Mouse (Mus musculus): ENCODE data around the gene Ppox. TPM values are rescaled to one million over a fixed set of nuclear protein-coding genes. Genes with fewer than 3 reads are reported as not detected.

Ppox gene
- total and polyA plus RNA-seq, 3 experiments: 9.7 to 31.4 (median 12.0) TPM

- Histone ChIP-seq H3K36me3 (ENCODE audit: control insufficient read depth, insufficient read depth, low read length) (no peaks in the 10 kb centered on the region), H3K79me2 (replicated peaks; ENCODE audit: control insufficient read depth, insufficient read depth, low read length) (peaks cover 3% of the 10 kb centered on the region), H3K27me3 (ENCODE audit: control insufficient read depth, insufficient read depth, low read length) (no peaks in the 10 kb centered on the region), H3K4me3 (no peak overlapping the region), H3K27ac (no peak overlapping the region), H3K4me1 (ENCODE audit: control insufficient read depth, insufficient read depth, low read length) (peaks cover 6% of the 10 kb centered on the region), H3K9ac (ENCODE audit: low read depth, low read length) (no peak overlapping the region)
- TF ChIP-seq EP300 (IDR thresholded peaks at IDR 0.05; ENCODE audit: insufficient read depth, low read depth, low read length) (no peak), CTCF (IDR thresholded peaks at IDR 0.05) (no peak), POLR2A (IDR thresholded peaks at IDR 0.05; ENCODE audit: insufficient read depth, low read depth, low read length) (no peak)
- DNase-seq: no peak
- intact Hi-C loops (cut with DNase I): no loop called here
- 53% methylated on average over 1 of the region's 1 CpGs for WGBS
Measured at GRCm38 (mm10) chr1:171268341-171268740, 12.6 kb downstream of the Ppox start.

- TF ChIP-seq POLR2A (IDR thresholded peaks at IDR 0.05; ENCODE audit: insufficient read depth, low read depth, low read length): no peak
- Histone ChIP-seq H3K27ac (no peak overlapping the region), H3K79me2 (replicated peaks; ENCODE audit: control insufficient read depth, insufficient read depth, low read length) (peaks cover 3% of the 10 kb centered on the region), H3K27me3 (ENCODE audit: control insufficient read depth, insufficient read depth, low read length) (no peaks in the 10 kb centered on the region), H3K36me3 (ENCODE audit: control insufficient read depth, insufficient read depth, low read length) (peaks cover 4% of the 10 kb centered on the region; the same call in 1 of the 2 replicates), H3K4me3 (no peak overlapping the region), H3K9ac (ENCODE audit: low read depth, low read length) (no peak overlapping the region), H3K4me1 (ENCODE audit: control insufficient read depth, insufficient read depth, low read length) (peaks cover 9% of the 10 kb centered on the region)
- no peak for DNase-seq
- intact Hi-C loops (cut with DNase I): no loop called here
- WGBS: 35% methylated on average over 4 of the region's 4 CpGs
Measured at GRCm38 (mm10) chr1:171265971-171266744, 14.8 kb downstream of the Ppox start.

GRCm38 (mm10) chr1:171263666-171264461 lies 17.1 kb downstream of the Ppox start:
- H3K9ac ChIP-seq (ENCODE audit: low read depth, low read length): no peak overlapping the region
- H3K36me3 ChIP-seq (ENCODE audit: control insufficient read depth, insufficient read depth, low read length): peaks cover 4% of the 10 kb centered on the region; the same call in 1 of the 2 replicates

GRCm38 (mm10) chr1:171263185-171263611 lies 17.8 kb downstream of the Ppox start:
- Histone ChIP-seq H3K27me3 (ENCODE audit: control insufficient read depth, insufficient read depth, low read length) (no peaks in the 10 kb centered on the region), H3K36me3 (ENCODE audit: control insufficient read depth, insufficient read depth, low read length) (peaks cover 4% of the 10 kb centered on the region; the same call in 1 of the 2 replicates), H3K27ac (peak overlapping the region; percentile 76), H3K4me3 (no peak overlapping the region), H3K4me1 (ENCODE audit: control insufficient read depth, insufficient read depth, low read length) (peaks cover 6% of the 10 kb centered on the region), H3K79me2 (replicated peaks; ENCODE audit: control insufficient read depth, insufficient read depth, low read length) (no peaks in the 10 kb centered on the region), H3K9ac (ENCODE audit: low read depth, low read length) (no peak overlapping the region)
- WGBS: 0% methylated on average over 2 of the region's 2 CpGs
- no peak for TF ChIP-seq POLR2A (IDR thresholded peaks at IDR 0.05; ENCODE audit: insufficient read depth, low read depth, low read length)
- no peak for TF ChIP-seq CTCF (IDR thresholded peaks at IDR 0.05)
- no peak for TF ChIP-seq EP300 (IDR thresholded peaks at IDR 0.05; ENCODE audit: insufficient read depth, low read depth, low read length)
- intact Hi-C loops (cut with DNase I): no loop called here
- DNase-seq: no peak

More at GRCm38 (mm10) chr1:171263666-171264461, 17.1 kb downstream of the Ppox start:
- H3K4me1 ChIP-seq (ENCODE audit: control insufficient read depth, insufficient read depth, low read length): peaks cover 6% of the 10 kb centered on the region
- no peaks in the 10 kb centered on the region for H3K27me3 ChIP-seq (ENCODE audit: control insufficient read depth, insufficient read depth, low read length)
- DNase-seq: no peak
- 71% methylated on average over 3 of the region's 3 CpGs for WGBS
- peak overlapping the region; percentile 76 for H3K27ac ChIP-seq
- intact Hi-C loops (cut with DNase I): no loop called here
- no peak overlapping the region for H3K4me3 ChIP-seq
- H3K79me2 ChIP-seq (replicated peaks; ENCODE audit: control insufficient read depth, insufficient read depth, low read length): no peaks in the 10 kb centered on the region
- TF ChIP-seq EP300 (IDR thresholded peaks at IDR 0.05; ENCODE audit: insufficient read depth, low read depth, low read length) (no peak), POLR2A (IDR thresholded peaks at IDR 0.05; ENCODE audit: insufficient read depth, low read depth, low read length) (no peak), CTCF (IDR thresholded peaks at IDR 0.05) (peak; percentile 27)

- H3K4me3 ChIP-seq: peak overlapping the region; percentile 31; the same call in 1 of the 2 replicates
- no peaks in the 10 kb centered on the region for H3K79me2 ChIP-seq (replicated peaks; ENCODE audit: control insufficient read depth, insufficient read depth, low read length)
- WGBS: 0% methylated on average over 8 of the region's 8 CpGs
- peak overlapping the region; percentile 76 for H3K27ac ChIP-seq
- 0 out of 2 replicates have a peak, but pooled peaks have one; percentile 25 for TF ChIP-seq POLR2A (IDR thresholded peaks at IDR 0.05; ENCODE audit: insufficient read depth, low read depth, low read length)
- no peak for TF ChIP-seq CTCF (IDR thresholded peaks at IDR 0.05)
- TF ChIP-seq EP300 (IDR thresholded peaks at IDR 0.05; ENCODE audit: insufficient read depth, low read depth, low read length): 0 out of 2 replicates have a peak, but pooled peaks have one; percentile 20
- peaks cover 6% of the 10 kb centered on the region for H3K4me1 ChIP-seq (ENCODE audit: control insufficient read depth, insufficient read depth, low read length)
- peak overlapping the region; percentile 51 for H3K9ac ChIP-seq (ENCODE audit: low read depth, low read length)
- no peaks in the 10 kb centered on the region for H3K27me3 ChIP-seq (ENCODE audit: control insufficient read depth, insufficient read depth, low read length)
- peak; percentile 71 to 79 for DNase-seq
- H3K36me3 ChIP-seq (ENCODE audit: control insufficient read depth, insufficient read depth, low read length): peaks cover 4% of the 10 kb centered on the region; the same call in 1 of the 2 replicates
- intact Hi-C loops (cut with DNase I): no loop called here
Measured at GRCm38 (mm10) chr1:171262594-171263130, 18.3 kb downstream of the Ppox start.

Data from heart, adult 2 months (tissue).